Mouse (Mus musculus) brain, embryonic 18.5 days (tissue): Measurements from ENCODE around the gene Ttc7.

Experiments used
- DNase-seq: peaks from one replicate; pipeline ENCODE4 v3.0.0-alpha.2; 2012; ENCODE audit warnings: low read depth, low spot score

Ttc7 gene

DNA sequence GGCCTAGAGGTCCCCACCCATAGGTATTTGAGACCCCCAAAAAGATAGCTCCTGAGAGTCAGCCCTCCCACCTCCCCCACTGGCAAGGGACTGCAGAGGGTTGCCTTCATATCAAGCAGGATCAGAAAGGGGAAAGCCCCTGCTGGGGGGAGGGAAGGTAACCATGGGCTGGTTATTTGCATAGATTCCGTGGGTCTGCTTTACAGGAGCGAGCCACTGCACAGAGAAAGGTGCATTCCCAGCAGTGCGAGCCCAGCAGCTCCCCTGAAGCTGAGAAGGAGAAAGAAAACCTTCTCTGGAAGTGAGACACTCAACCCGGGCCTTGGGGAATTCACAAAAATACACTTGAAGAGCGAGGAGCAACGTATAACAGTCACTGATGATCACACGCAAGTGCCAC lies 135.4 kb downstream of the Ttc7 start:
- no peak for DNase-seq

GRCm38 (mm10) chr17:87427511-87427910 lies 144.8 kb downstream of the Ttc7 start, which contains the start of gene Stpg4:
Gene Stpg4 (minus strand): TSS chr17:87427741.
- DNase-seq: no peak

DNA sequence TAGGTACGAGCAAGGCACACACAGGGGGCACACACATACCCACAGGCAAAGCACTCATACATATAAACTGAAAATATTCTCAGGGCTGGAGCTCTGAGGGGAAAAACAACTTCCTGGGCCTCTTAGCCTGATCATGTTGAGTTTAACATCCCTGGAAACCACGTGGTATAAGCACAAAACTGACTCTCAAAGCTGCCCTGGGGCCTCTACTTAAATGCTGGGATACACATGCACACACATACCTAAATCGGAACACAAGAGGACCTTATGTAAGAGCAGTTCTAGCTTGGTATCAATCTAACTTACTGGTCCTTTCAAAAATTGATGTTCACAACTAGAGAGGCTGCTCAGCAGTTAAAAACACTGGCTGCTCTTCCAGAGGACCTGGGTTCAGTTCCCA lies 146.7 kb downstream of the Ttc7 start:
- DNase-seq: no peak
